Mouse (Mus musculus) liver, adult 2 months (tissue): ENCODE data around the gene Thg1l.

Source experiments
- CTCF ChIP-seq: fragments of 200-500 bp; IDR thresholded peaks from 2 replicates; pipeline ENCODE4 v1.5.1; 2011; ENCODE audit warnings: low read depth, low read length, control low read depth
- POLR2A ChIP-seq: fragments of 200-500 bp; IDR thresholded peaks from 2 replicates; pipeline ENCODE4 v1.6.1; 2011; ENCODE audit warnings: low read length, control low read depth; ENCODE audit not compliant: insufficient read depth; ENCODE audit errors: extremely low read depth

DNA sequence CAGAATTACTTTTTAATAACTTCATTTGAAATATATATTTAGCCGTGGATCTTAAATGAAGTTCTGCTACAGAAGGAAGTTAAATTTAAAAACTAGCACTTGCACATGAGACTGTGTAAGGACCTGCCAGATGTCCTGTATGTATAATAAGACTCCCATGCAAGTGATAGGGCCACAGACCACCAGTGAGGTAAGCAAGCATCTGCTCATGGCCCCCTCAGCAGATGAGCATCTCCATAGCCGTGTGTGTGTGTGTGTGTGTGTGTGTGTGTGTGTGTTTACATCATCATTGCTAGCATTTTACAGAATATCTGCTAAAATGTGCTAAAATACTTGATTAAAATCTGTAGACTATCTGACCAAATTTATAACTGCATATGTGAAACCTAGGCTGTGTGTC is 57.9 kb downstream of the Thg1l start:
- TF ChIP-seq CTCF, result no peak
- TF ChIP-seq POLR2A, result no peak
